Mouse (Mus musculus) gastrocnemius, postnatal 4 days (tissue): ENCODE results near the gene Pip4k2c. TPM values are rescaled to one million over a fixed set of nuclear protein-coding genes. Genes with fewer than 3 reads are reported as not detected.
"Not testable (repeated sequence)": the region's sequence is repeated elsewhere in the genome, so short reads cannot be mapped to it uniquely, and the experiment has no call there.

Source experiments
- DNase-seq, 2 experiments: peaks; one replicate each; pipeline ENCODE4 v3.0.0; 2021 to 2022; ENCODE audit warnings: low spot score in 2 of 2, mixed read lengths in 2 of 2
- total RNA-seq, 2 experiments: library from RNA; stranded (reverse); gene quantifications; 2 replicates each; pipeline ENCODE4 v1.2.3; 2021

The Pip4k2c gene
- total RNA-seq, 2 experiments from 2014 or later = 11.5 to 12.7 TPM

DNA sequence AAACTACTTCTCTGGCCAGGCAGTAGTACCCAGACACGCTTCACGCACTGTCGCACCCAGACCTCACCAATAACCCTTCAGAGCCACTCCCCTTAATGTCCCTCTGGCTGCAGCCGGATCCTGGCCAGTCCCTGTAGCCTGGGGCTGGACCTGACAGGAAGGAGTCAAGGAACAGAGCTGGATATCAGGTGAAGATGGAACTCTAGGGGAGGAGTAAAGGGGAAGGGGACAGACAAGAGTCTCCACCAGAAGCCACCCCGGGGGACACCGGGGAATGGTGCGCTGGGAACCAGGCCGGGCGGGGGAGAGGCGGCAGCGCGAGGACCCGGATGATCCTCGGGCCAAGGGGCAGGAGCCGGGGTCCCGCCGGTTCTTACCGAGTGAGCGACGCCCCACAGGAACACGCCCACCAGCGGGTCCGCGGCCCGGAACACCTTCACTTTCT lies 402 bp downstream of the Pip4k2c start:
- DNase-seq = peak; percentile 30 to 50

DNA sequence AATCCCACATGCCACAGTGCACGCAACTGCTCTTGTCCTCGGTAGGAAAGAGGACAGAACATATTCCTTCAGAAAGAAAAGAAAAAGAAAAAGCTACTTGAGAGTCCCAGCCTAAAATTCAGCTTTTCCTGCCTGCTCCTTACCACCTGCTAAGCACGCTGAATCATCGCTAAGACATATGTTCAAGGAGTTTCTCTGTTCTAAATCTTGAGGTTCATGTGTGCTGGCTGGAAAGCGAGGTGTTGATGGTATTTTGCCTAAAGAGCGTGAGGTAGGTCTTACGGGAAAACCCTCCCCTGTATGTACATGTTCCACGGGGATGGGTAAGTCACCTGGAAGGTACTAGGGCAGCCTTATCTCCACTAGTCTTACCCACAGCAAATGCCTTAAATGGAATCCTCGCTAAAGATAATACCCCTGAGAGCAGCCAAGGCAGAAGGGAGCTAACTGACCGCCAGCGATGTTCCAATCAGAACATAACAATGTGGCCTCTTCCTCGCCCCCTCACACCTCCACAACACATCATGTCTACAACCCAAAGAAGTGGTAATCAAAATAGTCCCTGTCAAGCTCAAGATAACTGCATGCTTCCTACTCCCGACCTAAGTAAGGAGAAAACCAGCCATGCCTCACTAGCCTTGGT lies 1.3 kb downstream of the Pip4k2c start:
- no peak for DNase-seq

DNA sequence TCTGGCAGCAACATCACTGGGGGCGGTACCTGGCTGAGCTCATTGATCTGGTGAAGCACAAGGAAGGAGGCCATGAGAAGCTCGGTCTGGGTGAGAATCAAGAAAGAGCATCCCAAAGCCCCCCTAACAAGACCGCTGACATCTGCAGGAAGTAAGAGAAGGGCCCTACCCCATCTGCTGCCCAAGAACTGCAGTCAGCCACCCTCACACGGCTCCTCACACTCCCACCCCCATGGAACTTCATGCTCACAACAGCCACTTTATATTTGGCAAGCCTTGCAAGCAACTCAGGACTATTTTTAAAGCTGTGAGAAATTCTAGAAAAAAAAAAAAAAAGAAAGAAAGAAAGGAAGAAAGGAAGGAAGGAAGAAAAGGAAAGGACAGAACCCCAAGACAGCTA lies 2.5 kb downstream of the Pip4k2c start:
- no peak for DNase-seq

DNA sequence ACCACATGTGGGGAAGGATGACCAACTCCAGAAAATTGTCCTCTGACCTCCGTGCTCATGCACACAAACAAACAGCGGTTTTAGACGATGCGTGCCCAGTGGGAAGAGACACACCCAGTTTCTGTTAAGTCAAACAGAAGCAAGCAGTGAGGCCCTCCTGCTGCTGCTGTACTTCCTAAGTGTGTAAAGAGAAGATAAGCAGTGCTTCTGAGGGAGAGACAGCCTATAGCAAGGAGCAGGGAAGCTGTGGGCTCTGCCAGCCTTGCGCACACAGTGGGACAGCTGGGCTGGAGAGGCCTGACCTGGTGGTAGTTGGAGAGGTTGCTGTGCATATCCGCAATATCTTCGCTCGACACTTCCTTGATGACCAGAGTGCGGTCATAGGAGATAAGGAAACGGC lies 6.0 kb downstream of the Pip4k2c start:
- no peak for DNase-seq

DNA sequence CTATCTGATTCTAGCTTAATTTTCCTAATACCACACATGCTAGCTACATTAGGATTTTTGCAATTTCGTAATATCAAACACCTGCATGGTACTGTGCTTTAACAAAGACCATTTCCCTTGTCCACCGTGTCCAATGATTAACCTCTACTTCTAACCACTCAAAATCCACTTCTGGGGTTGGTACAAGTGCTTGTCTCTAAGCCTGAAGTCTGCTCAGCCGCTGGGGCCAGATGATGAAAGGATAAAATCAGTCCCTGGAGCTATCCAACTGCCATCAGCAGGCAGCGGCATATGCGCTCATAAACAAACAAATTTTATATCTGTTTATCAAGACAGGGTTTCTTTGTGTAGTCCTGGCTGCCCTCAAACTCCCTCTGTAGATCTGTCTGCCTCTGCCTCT lies 6.8 kb downstream of the Pip4k2c start:
- DNase-seq = no peak

DNA sequence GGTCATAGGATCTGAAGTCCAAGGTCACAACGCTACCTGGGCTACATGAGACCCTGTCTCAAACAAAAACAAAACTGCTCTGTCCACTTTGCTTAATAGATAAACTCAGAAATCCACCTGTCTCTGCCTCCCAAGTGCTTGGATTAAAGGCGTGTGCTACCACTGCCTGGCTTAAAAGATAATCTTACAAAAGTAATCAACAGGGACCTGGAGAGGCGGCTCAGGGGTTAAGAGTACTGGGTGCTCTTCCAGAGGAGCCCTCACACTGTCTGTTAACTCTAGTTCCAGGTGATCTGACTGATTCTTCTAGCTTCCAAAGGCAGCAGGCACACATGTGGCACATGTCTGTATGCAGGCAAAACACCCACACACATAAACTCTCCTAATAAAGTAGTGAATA lies 8.3 kb downstream of the Pip4k2c start:
- DNase-seq = no peak

DNA sequence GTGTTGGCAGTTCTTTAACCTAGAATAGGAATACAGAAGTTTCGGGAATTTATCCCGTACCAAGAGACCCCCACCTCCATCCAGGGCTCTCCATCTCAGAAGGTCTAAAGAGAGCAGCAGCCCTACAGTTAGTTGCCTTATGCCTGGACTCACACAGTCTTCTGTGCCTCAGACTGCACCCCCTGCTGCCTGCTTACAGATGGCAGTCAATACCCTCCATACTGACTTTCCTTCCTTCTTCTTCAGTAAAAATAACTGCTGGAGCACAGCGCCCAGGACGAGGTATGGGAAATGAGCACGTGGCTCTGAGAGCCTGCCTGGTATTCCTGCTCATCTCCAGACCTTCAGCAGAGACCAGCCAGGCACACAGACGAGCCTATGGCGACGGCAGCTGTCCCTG lies 11.1 kb downstream of the Pip4k2c start:
- DNase-seq = no peak

DNA sequence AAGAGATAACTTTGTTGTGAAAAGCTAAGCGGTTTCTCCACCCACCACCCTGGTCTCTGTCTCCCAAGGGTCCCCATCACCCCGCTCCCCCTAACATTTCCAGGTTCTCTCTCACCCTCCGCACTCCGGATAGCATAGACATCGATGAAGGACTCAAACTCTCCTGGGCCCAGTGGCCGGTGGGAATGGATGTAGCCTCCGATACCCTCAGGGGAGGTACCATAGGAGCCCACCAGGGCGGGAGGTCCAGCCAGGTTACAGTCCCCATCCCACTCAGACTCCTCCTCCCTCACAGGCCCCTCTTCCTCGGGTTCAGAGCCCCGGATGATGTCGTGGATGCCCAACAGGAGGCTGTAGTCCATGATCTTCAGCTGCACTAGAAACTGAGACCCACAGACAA lies 11.9 kb downstream of the Pip4k2c start:
- no peak for DNase-seq

DNA sequence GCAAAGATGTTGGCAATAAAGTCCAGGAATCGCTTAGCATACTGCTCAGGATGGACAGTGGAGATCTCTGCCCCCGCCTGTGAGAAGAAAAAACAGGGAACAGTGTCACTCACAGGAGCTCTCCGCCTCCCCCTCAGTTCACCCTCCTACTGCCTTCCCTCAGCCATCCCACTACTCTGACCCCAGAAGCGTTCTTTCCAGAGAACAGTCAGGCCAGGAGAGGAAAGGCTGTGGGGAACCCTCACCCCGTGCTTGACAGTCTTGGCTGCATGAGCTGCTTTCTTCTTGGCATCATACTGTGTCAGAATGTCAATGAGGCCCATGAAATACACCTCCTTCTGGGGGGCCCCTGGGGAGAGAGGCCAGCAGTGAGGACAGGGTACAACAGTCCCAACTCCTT lies 12.3 kb downstream of the Pip4k2c start:
- DNase-seq = no peak

DNA sequence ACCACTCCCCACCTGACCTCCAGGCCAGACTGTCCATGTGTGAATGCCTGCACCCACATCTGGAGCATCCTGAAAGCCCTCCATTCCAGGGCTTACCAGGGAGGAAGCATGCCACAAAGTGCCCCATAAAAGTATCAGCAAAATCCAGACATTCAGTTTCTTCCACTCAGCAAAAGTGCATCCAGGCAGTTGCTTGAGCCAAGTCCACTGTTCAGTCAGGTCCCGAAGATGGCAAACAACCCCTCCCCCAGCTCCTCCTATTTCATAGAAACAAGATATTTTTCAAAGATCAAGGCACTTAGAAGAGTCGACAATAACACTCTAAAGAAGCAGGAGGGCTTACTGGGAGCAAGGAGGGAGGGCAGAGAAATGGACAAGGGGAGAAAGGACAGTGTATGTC lies 12.9 kb downstream of the Pip4k2c start:
- DNase-seq = no peak

DNA sequence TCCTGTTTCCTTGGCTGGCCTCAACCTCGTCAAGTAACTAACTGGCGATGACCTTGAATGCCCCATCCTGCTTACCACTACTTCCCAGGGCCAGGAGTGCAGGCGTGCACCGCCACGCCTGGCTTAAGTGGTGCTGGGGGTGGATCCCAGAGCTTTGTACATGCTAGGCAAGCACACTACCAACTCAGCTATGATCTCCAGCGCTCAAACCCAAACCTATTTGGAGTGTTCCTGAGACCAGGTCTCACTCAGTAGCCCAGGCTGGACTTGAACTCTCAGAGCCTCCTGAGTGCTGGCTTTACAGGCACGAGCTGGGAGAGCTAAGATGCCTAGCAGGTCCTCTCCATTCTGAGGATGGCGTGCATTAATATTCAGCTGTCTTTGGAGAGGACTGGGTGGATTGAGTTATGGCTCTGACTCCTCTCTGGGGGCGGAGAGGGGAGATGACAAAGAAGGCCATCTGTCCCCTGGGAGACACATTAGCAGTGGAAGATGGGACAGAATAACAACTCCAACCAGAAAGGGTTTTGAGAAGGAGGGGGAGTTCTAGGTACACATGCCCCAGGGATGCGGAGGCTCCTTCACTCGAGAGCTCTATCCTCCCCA lies 13.8 kb downstream of the Pip4k2c start:
- DNase-seq = no peak

DNA sequence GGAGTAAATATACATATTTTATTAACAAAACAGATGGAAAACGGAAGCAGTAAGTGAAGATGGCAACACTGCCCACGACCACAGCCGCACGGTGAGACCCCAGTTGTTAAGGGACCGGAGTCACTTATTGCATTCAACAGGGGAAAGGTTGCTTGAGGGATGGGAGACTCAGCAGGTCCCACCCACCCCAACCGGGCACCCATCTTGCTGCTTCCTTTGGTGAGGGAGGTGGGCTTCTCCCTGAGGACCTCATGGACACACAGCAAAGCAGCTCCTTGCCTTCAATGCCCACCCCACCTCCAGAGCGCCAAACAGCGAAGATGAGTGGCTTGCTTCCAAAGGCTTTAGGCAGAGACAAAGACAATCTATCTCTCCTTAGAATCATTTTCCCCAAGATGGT lies 14.3 kb downstream of the Pip4k2c start:
- no peak for DNase-seq

DNA sequence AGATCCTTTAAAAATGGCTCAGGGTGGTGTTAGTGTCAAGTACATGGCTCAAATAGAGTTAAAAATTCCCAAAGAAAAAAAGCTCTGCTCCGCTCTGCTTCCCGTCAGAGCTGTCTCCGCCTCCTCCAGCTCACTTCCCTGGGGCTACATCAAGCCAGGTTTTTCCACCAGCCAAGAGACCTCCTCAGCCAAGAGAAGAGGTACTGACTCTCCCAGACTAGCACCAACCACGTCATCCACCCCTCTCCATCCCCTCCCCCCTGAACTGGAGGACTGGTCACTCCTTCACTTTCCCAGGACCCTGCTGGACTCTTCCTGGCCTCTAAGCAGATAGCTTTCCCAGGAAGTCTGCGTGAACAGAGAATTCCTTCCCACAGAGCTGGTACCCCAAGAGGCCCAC lies 15.0 kb downstream of the Pip4k2c start:
- DNase-seq = peak in 1 of 2 experiments; percentile 67

DNA sequence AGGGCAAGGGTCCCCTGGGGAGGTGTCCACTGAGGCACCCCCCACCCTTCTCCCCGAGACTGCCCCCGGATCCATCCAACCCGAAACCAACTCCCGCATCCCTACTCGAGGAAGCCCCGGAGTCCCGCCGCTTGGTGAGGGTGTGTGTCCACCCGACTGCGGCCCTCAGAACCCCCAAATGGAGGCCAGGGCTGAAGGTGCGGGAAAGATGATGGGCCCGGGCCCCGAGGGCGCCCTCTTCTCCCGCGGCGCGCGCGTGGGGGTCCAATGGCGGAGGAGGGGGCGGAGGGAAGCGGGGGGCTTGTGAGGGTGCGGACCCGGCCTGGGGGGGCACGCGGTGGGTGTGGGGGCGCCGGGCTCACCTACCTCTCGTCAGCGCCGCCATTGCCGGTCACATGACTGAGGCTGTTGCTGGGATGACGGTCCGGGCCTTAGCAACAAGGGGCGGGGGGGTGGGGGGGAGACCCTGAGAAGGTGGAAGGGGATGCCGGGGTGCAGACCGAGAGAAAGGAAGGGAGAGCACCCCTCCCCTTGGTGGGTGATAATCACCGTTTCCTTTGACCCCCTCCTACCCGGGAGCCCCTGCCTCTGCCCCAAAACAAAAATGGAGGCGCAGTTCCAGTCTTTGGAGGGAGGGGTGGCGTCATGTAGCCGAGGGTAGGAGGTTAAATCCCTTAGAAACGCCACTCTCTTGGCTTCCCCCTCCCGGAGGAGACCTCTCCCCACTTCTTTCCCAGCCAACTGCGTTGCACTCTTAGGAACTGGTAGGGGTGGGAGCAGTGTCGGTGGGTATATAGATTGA lies 15.9 kb downstream of the Pip4k2c start, which contains the start of gene Dtx3:
Dtx3 (minus strand) TSS at position 401 of the 802 bp plus-strand sequence.
- DNase-seq = peak in 1 of 2 experiments; percentile 51

DNA sequence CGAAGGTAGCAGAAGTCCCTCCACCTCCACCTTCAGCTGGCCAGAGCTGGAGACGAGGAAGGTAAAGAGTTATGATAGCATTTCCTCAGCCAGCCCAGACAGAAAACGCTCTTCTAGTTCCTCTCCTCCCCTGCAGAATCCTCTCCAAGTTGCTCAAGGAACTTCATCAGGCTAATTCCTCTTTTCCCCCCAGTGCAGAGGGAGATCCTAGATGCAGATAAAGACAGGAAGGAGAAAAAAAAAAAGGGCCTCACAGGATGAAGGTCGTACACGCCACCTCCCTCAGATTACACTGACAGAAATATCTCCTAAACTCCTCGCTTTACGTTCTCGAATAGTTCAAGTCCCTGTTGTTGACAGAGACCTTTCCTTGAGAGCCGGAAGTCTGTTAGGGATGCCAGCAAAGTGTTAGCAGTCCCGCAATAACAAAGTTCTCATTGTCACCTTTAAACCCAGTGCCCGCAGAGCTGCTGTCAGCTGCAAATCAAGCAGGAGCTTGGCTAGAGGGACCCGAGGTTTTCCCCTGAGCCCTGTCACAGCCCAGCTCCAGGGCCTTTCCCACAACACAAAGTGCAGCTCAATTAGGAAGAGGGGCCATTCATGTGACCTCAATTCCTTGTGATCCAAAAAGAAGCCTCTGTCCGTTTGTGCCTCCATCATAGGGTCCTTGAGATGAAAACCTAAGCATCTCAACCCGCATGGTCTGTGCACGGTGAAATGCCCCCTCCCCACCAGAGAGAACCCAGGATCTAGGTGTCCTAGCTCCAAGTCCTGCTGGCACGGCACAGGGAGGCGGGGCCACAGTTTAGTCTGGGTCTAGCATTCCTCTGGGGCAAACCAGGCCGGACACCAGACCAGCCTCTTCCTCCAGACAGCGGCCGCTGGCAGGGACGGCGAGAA lies 16.7 kb downstream of the Pip4k2c start:
- DNase-seq = peak in 1 of 2 experiments; percentile 71

DNA sequence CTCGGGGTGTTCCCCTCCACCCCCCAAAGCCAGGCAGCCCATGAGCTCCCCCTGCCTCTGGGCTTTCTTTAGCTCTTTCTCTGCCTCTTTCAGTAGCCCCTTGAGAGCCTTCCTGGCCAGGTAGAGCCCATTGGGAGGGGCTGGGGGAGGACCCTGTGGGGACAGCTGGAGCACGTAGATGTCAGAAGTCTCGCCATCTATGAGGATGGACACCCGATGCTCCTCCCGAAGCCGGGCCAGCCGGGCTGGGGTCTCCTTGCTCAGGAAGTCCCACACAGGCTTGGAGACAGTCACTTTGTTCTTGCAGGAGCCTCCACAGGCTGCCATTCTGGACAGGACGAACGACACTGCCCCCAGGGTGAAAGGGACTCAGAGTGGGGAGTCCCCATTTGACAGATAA lies 18.4 kb downstream of the Pip4k2c start:
- DNase-seq = no peak

DNA sequence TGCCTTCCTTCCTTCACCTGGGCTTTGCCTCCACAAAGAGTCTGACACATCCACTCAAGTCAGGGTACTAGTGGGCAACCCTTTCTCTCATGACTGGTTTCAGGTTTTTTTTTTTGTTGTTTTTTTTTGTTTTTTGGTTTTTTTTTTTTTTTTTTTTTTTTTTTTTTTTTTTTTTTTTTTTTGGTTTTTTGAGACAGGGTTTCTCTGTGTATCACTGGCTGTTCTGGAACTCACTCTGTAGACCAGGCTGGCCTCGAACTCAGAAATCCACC lies 19.4 kb downstream of the Pip4k2c start:
- not testable (repeated sequence) for DNase-seq

DNA sequence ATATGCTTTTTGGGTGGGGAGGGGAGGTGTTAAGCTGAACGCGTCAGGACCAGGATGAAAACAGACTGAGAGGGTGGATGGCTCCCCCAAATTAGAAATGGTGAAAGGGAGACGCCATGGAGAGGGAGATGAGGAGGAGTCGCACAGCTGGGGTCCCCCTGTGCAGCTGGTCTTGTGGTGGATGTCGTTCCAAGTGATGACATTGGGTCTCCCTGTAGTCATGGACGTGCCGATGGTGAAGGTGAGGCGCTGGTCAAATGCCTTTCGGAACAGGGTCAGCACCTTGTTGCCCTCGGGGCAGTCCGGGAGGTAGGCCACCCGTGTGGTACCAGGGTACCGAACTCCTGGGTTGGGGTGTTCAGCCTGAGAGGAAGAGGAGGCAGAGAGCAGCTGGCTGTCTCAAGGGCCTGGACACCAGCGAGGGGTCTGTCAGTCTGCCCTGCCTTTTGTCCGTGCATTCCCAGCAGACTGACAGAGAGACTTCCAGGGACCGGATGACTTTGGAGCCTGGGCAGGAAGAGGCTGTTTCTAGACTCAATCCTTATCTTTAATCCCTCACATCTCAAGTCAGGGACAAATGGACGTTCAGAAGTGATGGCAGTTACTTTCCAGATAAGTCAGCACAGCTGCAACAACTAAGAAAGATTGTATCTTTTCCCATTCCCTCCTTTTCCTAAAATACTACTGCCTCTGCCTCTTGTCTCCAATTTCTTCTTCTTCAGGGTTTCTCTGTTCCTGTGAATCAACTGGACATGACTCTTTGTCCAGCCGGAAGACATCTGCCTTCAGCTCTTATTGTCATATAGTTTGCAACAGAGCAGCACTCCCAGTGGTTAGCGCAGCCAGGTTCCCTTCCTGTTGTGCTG lies 20.0 kb downstream of the Pip4k2c start:
- DNase-seq = no peak

DNA sequence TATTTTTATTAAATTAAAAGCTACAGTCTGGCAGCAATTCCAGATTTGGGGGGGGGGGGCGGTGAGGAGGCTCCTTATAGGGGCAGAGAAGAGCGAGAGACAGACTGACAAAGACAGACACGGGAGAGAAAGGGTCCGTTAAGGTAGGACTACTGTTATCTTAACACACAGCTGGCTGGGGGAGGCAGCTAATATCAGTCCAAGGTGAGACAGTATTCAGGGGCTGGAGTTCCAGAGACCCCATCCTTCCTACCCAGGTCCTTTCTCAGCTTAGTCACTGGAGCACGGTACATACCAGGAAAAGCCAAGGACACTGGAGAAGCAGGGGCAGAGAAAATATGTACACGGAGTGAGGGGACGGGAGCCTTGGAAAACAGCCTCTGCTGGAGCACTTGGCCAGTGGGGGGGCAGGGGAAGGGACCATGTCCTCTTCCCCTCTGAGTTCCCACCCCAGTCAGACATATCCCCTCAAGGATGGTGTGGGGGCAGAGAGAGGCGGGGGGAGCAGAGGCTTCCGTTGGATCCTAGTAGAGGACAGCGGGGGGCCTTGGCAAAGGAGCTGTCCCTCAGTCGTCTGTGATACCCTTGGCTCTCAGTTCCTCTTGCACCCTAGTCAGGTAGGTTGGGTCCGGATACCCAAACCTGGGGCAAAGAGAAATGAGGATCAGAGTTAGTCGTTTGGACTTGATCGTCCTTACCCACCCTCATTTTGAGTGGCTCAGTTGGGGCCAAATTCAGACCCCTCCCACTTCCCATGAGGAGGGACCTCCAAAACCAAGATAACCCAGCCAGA lies 20.8 kb downstream of the Pip4k2c start:
- no peak for DNase-seq
